13 mouse cellular contexts compared by ENCODE assay signal in the genomic region with DNA sequence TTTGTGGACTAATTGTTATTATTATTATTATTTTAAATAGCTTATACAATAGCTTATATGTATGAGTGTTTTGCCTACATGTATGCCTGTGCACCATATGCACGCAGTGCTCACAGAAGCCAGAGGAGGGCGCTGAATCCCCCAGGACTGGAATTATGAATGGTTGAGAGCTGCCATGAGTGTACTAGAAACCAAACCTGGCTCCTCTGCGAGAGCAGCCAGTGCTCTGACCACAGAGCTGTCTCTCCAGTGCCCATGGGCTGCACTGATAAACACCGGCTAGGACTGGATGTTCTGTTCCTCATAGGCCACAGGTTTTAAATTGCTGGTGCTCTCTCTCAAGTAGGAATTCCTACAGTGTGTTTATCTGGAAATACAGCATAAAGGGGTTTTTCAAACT.
A peak's percentile ranks its signal among the peaks of the same experiment; 100 is the strongest.
DNase-seq lines count a peak whose midpoint lies in the region; ATAC-seq and TF ChIP-seq lines count a peak whose summit lies in the region.
"Had no signal": no experiment of that assay in that cellular context is flagged by ENCODE, and none has a peak within 500 bp of the region (broad histone marks: within the 10 kb centered on the region; RNA-seq: fewer than 3 reads in every experiment).

No protein-coding gene starts in this region.

- H3K4me3 ChIP-seq in gastrocnemius, adult 2 months, result no peak overlapping the region
- H3K4me3 ChIP-seq in liver, embryonic 14.5 days (ENCODE audit: insufficient read depth in 1 of 2, low read depth in 2 of 2, low read length in 2 of 2), result no peak overlapping the region
- H3K4me3 ChIP-seq in midbrain, embryonic 16.5 days (ENCODE audit: low read depth, low read length), result no peak overlapping the region
- H3K4me3 ChIP-seq: embryonic facial prominence, embryonic 15.5 days; limb, embryonic 12.5 days had no signal

- H3K4me2 ChIP-seq in liver, embryonic 14.5 days (ENCODE audit: low read depth), result no peak overlapping the region
- no peak overlapping the region for H3K4me2 ChIP-seq in midbrain, embryonic 16.5 days (ENCODE audit: low read length)
- H3K4me2 ChIP-seq: embryonic facial prominence, embryonic 15.5 days; limb, embryonic 12.5 days had no signal

- peak; percentile 36; the same call in 1 of the 2 replicates for ATAC-seq in liver, embryonic 14.5 days (ENCODE audit: insufficient read depth)
- no peak for ATAC-seq in midbrain, embryonic 16.5 days

- peaks cover 34 to 53% of the 10 kb centered on the region in 2 experiments for H3K4me1 ChIP-seq in liver, embryonic 14.5 days (replicated peaks; ENCODE audit: control insufficient read depth in 2 of 2, insufficient read depth in 2 of 2, low read length in 1 of 2)
- H3K4me1 ChIP-seq in midbrain, embryonic 16.5 days (ENCODE audit: control insufficient read depth, insufficient read depth, low read length), result no peaks in the 10 kb centered on the region

- no peak for DNase-seq in gastrocnemius, adult 2 months
- no peak for DNase-seq in gastrocnemius, adult 8-10 months (ENCODE audit: low spot score in 2 of 2)
- peak; percentile 52 to 58 for DNase-seq in B cell, adult 2 months
- peak; percentile 45 for DNase-seq in R1 (ENCODE audit: low read depth, low spot score)
- no peak for DNase-seq in liver, embryonic 14.5 days (ENCODE audit: low read depth in 3 of 3, low spot score in 3 of 3)
- DNase-seq in right cerebral cortex, adult 2 months (ENCODE audit: low spot score in 2 of 2), result no peak
- no peak for DNase-seq in left cerebral cortex, postnatal 25 days (ENCODE audit: low spot score in 2 of 2)
- DNase-seq: heart, postnatal 36 days; kidney, adult 8-10 months; right cerebral cortex, postnatal 4 days had no signal

- intact Hi-C loops in gastrocnemius, adult 2 months (cut with DNase I), result no loop called here
- intact Hi-C loops in left cerebral cortex, postnatal 25 days (cut with DNase I), result no loop called here

- no peak overlapping the region for H3K9ac ChIP-seq in liver, embryonic 14.5 days (replicated peaks)
- no peak overlapping the region for H3K9ac ChIP-seq in midbrain, embryonic 16.5 days (ENCODE audit: low read depth, low read length)
- H3K9ac ChIP-seq: embryonic facial prominence, embryonic 15.5 days; limb, embryonic 12.5 days had no signal

- peak; percentile 48; the same call in 1 of the 2 replicates for TF ChIP-seq EP300 in liver, embryonic 14.5 days (IDR thresholded peaks at IDR 0.05; ENCODE audit: low read depth)

- no peaks in the 10 kb centered on the region for H3K9me3 ChIP-seq in liver, embryonic 14.5 days (ENCODE audit: control insufficient read depth, low read length)
- H3K9me3 ChIP-seq in midbrain, embryonic 16.5 days (replicated peaks; ENCODE audit: control insufficient read depth, low read length, poor library complexity, severe bottlenecking), result no peaks in the 10 kb centered on the region
- H3K9me3 ChIP-seq: embryonic facial prominence, embryonic 15.5 days; limb, embryonic 12.5 days had no signal

- H3K27me3 ChIP-seq in liver, embryonic 14.5 days (ENCODE audit: control insufficient read depth, insufficient read depth, low read length), result no peaks in the 10 kb centered on the region
- 0 out of 2 replicates have a peak, but pooled peaks cover 3% of the 10 kb centered on the region for H3K27me3 ChIP-seq in midbrain, embryonic 16.5 days (ENCODE audit: control insufficient read depth, insufficient read depth, low read depth, low read length)
- H3K27me3 ChIP-seq: embryonic facial prominence, embryonic 15.5 days had no signal

- peak; percentile 6; the same call in 1 of the 2 replicates for TF ChIP-seq CTCF in gastrocnemius, adult 2 months (IDR thresholded peaks at IDR 0.05)
- peak; percentile 49 for TF ChIP-seq CTCF in liver, embryonic 14.5 days (IDR thresholded peaks at IDR 0.05; ENCODE audit: low read depth)

- 28% methylated on average over 4 of the region's 4 CpGs for WGBS in liver, embryonic 14.5 days (ENCODE audit: insufficient replicate concordance)
- 71% methylated on average over 4 of the region's 4 CpGs for WGBS in midbrain, embryonic 16.5 days

- no peaks in the 10 kb centered on the region for H3K36me3 ChIP-seq in liver, embryonic 14.5 days (replicated peaks; ENCODE audit: control insufficient read depth, insufficient read depth, low read depth)
- no peaks in the 10 kb centered on the region for H3K36me3 ChIP-seq in midbrain, embryonic 16.5 days (ENCODE audit: control insufficient read depth, insufficient read depth, low read length)
- H3K36me3 ChIP-seq: embryonic facial prominence, embryonic 15.5 days; limb, embryonic 12.5 days had no signal

- H3K27ac ChIP-seq in gastrocnemius, adult 2 months, result no peak overlapping the region
- H3K27ac ChIP-seq in liver, embryonic 14.5 days, result no peak overlapping the region
- H3K27ac ChIP-seq in midbrain, embryonic 16.5 days (ENCODE audit: low read length), result no peak overlapping the region
- H3K27ac ChIP-seq: embryonic facial prominence, embryonic 15.5 days; limb, embryonic 12.5 days had no signal

Comparison
In these comparisons a context has a peak if more than half of its experiments do, and no peak if none do; other contexts are left out.
1. DNase-seq: peak in B cell, adult 2 months (2 of 2) and R1 (single experiment); none in gastrocnemius, adult 2 months (single experiment), gastrocnemius, adult 8-10 months (0 of 2), liver, embryonic 14.5 days (0 of 3), right cerebral cortex, adult 2 months (0 of 2) and left cerebral cortex, postnatal 25 days (0 of 2).